Mouse (Mus musculus): ENCODE measurements around the gene Tle2.
A peak's percentile ranks its signal among the peaks of the same experiment; 100 is the strongest.

Tle2 gene

DNA sequence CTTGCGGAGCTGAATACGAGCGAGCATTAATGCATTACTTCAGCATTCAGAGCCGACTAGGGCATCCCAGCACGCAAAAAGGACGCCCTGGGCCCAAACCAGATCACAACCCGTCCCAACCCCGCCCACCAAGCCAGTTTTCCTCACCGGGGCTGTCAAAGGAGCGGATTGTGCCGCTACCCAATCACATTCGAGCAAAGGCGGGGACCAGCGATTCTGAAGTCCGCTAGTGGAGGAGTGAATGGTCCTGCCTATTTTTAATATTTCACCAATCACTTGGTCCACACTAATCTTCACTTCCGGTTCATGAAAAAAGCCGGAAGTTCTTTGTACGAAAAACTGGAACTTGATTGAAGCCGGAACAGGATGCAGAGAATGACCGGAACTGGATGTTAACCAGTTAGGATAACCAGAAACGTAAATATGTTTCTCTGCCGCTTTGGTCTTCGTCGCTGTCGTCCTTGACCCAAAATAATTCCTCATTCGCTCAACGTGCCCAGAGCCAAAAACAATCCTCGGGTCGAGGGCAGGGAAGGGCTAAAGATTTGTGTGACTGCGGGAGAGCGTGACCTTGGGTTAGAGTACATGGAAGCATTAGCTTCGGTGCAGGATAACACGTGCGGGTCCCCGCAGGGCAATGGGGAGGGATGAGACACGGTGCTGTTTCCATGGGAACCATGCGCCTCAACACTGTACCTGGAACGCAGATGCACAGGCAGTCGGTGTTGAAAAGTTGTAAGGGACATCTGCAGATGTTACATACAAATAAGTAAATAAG, 31.8 kb downstream of the Tle2 start, which contains the start of gene BC025920:
Gene BC025920, plus strand, starts transcription at position 297 of the 778 bp plus-strand sequence.
- DNase-seq: peak; percentile 98

DNA sequence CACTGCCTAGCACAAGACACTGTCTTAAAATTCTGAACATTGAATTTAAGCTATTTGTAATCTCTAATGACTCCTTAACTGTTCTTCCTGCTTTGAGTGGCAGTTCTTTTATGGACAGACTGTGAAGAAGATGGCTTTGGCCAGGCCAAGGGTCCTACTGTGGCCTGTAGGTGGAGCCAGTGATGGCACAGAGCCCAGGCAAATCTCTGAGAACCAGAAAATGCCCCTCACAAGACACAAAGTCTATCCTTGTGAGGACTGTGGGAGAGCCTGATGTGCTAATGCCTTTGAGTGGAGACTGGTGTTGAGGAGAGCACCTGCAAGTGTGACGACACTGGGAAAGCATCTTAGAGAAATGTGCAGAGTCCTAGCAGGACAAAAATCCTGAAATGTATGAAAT, 33.9 kb downstream of the Tle2 start:
- DNase-seq: no peak

DNA sequence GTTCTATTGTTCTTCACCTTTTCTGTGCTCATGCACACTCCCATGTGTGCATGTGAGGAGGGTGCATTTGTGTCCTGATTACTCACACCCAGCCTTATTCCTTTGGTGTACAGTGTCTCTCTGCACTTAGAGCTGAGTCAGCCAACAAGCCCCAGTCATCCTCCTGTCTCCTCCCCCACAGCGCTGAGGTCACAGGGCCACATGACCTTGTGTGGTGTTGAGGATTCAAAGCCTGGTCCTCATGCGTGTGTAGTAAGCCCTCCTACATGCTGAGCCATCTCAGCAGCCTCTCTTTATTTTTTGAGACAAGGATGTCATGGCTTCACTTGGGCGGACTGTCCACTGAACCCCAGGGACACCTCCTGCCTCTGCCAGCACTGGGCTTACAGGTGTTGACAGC, 38.4 kb downstream of the Tle2 start:
- no peak for DNase-seq

DNA sequence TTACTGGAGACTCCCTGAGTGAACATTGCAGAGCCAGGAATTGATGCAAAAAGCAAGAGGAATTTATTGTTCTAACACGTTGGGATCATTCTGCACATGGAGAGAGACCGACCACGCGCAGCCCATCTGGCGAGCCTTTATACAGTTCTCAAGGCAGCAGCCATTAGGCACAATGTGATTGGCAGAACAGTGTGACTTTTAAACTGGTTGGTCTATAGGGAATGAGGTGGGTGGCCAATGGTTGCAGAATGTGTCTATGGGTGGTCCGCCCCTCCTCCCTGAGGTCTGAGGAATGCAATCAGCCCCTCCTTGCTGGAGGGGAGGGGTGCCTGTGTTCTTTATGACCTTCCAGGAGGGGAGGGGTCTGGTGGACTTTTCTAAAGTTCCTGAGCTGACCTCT, 41.1 kb downstream of the Tle2 start:
- DNase-seq: peak; percentile 81

DNA sequence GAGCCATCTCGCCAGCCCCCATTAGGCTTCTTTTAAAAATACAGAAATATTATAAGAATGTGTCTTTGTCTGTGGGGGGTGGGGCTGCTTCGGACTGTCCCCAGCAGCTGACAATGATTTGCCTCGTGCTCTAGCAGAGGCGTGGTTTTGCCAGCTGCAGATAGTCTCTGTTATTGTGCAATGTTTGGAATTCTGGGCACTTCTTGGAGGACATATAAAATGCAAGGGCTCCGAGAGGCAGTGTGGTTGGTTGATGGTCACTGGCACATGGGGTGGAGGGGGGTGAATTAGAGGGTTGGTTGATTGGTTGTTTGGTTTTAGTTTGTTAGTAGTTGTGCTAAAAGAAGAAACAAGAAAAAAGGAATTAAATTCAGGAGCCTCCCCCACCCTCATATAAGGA, 45.6 kb downstream of the Tle2 start:
- no peak for DNase-seq

DNA sequence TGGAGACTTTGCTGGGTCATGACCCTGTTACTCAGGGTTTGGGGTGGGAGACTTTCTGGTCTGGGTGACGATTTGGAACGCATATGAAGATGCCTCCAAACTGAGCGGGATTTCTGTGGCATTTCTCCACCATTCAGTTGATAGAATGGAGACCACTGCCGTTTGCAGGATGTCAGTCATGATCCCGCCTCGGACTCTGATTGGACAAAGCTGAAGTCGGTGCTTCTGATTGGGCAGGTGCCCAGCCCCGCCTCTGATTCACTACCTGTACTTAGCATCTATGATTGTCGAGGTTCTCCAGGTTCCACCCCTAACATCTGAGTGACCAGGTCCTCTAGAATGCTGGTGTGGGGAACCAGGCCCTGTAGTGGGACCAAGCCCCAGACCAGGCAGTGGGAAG, 46.4 kb downstream of the Tle2 start:
- no peak for DNase-seq

DNA sequence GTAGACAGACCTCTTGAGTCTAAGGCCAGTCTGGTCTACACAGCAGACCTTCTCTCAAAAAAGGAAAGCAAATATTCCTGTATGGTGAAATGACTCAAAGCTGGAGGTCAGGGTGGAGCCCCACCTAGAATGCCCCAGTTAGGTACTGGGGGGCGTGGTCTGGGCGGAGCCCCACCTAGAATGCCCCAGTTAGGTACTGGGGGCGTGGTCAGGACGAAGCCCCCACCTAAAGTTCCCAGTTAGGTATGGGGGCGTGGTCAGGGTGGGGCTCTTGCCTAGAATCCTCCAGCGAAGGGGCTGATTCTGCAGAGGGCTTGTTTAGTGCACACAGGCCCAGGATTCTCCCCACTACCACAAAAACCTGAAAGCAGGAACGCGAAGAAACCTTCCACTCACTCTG, 49.1 kb downstream of the Tle2 start:
- no peak for DNase-seq

DNA sequence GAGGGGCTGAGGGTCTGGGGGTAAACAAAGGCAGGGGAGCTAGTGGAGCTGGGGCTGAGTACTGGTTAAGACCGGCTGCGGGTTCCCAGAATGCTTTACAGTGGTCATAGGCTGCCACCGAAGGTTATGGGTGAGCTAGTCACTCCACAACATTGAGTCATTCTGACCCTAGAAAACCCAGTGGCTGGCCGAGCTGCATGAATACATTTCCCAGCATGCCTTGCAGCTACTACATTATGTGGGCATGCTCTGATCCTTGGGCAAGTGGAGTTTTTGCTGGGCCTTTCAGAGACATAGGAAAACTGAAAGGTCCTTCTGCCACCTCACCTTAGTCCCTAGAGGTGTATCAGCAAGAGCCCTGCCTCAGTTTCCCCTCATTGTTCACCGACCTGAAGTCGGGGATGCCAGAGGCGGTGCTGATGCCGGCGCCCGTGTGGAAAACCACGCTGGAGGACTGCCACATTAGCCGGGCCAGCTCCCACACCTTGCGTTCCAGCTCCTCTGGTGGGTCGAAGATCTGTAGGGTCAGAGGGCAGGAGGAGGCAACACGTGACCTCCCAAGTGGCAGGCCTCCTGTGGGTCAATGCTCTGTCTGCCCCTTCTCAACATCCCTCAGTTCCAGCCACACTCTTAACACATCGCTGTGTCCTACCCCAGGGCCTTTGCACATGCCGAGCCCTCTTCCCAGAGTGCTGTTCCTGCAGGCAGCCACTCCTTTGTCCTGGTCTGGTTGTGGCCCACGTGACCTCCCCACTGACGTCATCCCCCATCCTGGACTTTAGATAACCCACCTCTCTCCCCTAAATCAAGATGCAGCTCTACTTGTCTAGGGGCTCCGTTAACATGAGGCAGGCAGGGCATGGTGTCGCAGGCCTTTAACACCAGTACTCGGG, 52.0 kb downstream of the Tle2 start:
- DNase-seq: no peak

DNA sequence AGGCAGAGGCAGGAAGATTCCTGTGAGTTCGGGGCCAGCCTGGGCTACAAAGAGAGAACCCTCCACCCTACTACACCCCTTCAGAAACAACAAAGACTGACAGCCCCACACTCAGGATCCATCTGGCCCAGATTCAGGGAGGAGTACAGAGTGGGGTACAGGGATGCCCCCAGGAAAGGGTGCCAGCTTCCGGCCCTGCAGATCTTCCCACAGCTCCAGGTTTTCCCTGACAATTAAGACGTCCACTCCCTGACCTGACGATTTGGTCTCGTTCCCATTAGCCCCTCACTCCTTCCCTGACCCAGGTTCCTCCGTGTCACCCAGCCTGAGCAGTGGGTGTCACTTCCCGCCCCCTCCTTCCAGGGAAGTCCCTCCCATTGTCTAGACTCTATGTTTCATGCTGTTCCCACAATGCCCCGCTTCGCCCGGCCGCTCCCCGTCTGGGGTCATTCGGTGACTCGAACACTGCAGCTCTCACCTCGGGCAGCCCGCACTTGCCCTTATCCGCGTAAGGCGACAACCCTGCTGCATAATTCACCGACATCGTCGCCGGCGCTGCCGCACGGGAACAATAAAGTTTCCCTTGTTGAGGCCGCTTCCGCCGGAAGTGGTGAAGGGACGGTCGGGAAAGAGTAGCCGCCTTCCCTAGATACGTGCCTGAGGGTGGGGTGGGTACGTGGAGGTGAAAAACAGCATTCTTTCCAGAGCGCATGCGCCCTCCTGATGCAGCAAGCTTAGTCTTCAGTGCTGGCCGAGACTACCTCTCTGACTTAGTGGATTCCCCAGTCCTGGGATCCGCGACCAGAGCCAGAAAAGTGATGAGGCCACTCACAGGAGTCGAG, 52.9 kb downstream of the Tle2 start, which contains the start of gene Sirt6:
Gene Sirt6, minus strand, starts transcription at position 804 of the 842 bp plus-strand sequence.
- peak; percentile 96 for DNase-seq

DNA sequence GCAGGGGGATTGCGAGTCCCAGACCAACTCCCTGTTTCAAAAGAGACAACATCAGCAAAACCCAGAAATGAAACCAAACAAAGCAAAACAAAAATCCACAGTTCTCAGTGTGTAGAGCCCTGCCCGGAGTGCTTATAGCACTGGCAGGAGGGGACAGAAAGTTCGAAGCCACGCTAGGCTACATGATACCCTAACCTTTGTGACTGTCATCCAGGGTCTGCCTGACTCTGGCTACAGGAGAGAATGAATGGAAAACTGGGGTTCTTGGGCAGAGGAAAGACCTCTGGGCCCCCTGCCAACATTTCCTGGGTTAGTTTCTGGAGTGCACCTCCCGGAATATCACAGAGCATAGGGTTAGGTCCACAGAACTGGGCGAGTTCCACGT, 53.5 kb downstream of the Tle2 start:
- DNase-seq: no peak

DNA sequence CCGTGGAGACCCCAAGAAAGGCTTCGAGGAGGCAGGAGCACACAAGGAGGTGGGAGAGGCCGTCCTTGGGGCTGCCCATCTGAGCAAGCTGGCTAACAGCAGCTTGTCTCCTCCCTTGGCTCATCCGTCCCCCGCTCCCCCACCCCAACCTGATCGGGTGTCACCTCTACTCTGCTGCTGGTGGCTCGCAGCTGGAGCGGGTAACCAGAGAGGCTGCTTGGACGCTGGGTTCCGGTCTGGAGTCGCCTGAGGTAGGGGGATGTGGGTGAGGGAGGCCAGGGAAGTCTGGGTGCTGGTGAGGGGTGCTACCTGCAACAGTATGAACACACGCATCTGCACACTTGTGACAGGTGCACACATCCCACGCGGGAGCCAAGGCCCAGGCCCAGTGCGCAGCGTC, 54.0 kb downstream of the Tle2 start, which contains the start of gene Ankrd24:
Gene Ankrd24, plus strand, starts transcription at position 151 of the 400 bp plus-strand sequence.
- DNase-seq: no peak

DNA sequence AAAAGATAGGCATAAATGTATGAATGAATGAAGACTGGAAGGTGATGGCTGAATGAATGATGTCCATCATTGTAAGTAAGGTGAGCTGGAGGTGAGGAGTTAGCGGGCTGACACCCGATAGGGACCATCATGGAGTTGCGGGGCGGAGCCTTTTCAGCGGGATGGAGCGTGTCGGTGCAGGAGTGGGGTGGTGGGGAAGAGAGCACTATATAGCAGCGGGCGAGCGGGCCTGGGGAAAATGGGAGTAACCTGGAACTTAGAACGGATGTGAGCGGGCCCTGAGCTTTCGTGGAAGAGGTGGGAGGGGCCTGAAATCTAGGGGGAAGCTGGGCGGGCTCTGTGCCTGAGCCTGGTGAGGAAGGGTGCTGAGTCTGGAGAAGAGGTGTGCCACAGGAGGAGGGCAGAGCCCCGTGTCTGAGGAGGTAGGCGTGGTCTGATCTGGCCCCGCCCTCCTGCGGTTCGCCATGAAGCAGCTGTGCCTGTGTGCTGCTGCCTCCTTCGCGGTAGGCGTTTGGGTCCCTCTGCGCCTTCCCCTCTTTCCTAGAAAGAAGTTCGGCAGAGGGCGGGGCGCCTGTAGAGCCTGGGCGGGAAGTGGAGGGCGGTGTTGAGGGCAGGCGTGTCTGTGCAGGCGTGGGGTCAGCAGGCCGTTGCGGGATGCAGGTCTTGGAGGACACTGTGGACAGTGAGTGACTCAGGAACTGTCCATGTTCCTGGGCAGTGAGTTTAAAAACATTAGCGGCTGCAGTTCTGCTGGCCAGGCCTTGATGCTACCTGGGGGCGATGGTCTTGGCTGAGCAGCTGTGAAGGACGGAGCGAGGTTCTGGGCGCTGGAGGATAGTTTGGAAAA, 59.1 kb downstream of the Tle2 start:
- peak; percentile 87 for DNase-seq

DNA sequence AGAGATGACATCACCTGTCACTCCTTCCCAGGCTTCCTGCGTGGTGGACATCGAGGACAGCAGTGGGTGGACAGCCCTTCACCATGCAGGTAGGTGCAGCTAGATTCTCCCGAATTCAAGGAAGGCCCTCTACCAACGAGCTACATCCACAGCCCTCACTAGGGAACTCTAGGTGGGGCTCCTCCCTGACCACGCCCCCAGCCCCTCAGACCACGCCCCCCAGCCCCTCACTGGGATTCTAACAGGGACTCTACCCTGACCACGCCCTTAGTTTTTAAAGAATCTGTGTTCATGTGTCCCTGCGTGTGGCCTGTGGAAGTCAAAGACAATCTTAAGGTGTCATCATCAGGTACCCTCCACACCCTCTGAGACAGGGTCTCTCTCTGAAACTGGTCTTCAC, 62.0 kb downstream of the Tle2 start:
- no peak for DNase-seq

DNA sequence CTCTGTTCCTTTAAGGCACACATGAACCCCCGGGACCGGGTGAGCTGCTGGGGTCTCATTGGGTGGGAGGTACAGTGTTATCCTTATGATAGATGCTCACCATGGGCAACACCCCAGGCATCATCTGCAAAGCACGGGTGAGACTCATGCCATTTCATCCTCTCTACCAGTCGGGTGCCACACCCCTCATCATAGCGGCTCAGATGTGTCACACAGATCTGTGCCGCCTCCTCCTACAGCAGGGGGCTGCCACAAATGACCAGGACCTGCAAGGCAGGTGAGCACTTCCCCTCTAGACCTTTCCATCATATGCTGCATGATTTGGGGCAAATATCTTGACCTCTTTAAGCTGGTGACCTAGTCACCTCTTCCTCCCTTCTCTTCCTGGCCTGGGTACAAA, 63.7 kb downstream of the Tle2 start:
- DNase-seq: no peak
